Mouse (Mus musculus) forebrain, embryonic 13.5 days (tissue): ENCODE data around the gene Slc35b4. TPM values are rescaled to one million over a fixed set of nuclear protein-coding genes. Genes with fewer than 3 reads are reported as not detected.

Experiments
- polyA plus RNA-seq: library from polyadenylated mRNA; unstranded; fragments of >200 nt; fragmentation: Nextera tagmentation; extraction: Ambion mirVana; gene quantifications from 2 replicates; pipeline ENCODE4 v1.2.1, GENCODE M21; 2015

The Slc35b4 gene
- polyA plus RNA-seq, 1 experiment from 2014 or later: 37.9 TPM

Other genes starting within 250 kb of the Slc35b4 start
- 0.56 and 0.94 TPM in 2 replicates for gene Lrguk, start 147.7 kb downstream of the Slc35b4 start, polyA plus RNA-seq
- gene Akr1b3, start 140.4 kb upstream of the Slc35b4 start, polyA plus RNA-seq: 118 and 122 TPM in 2 replicates
- 7.4 and 10.8 TPM in 2 replicates for gene Akr1b8, start 177.0 kb upstream of the Slc35b4 start, polyA plus RNA-seq
- 7.1 and 8.0 TPM in 2 replicates for gene Akr1b10, start 207.1 kb upstream of the Slc35b4 start, polyA plus RNA-seq
- gene Akr1b7, start 235.2 kb upstream of the Slc35b4 start, polyA plus RNA-seq: not detected in 2 replicates